Mouse (Mus musculus) adipocyte (in vitro differentiated cells): Measurements from ENCODE around the gene Scai.
"Not testable (repeated sequence)": the region's sequence is repeated elsewhere in the genome, so short reads cannot be mapped to it uniquely, and the experiment has no call there.

Experiments
- DNase-seq: peaks from one replicate; pipeline ENCODE4 v3.0.0-alpha.2; 2016; ENCODE audit warnings: low spot score

Gene Scai

DNA sequence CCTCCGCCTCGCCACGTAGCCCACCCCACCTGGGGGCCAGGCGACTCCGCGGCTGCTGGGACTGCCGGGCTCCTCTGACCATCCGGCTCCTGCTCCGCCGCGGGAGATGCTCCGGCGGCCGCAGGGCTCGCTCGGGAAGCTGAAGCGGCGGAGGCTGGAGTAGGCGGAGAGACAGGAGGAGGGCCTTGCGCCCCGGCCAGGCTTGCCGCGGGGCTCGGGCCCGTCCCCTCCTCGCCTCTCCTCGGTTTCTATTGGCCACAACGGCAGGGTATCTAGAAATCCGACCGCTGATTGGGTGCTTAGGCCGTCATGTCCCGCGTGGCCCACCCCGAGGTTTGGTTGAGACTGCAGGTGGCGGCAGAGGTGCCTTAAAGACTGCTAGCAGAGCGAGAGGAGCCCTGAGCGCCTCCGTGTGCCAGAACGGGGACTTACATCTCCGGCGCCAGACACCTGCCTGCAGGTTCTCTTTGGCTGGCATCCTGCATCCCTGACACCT lies at the start of gene Scai:
TSS of gene Scai (minus strand) at position 174 of the 496 bp plus-strand sequence.
- peak; percentile 99 for DNase-seq

DNA sequence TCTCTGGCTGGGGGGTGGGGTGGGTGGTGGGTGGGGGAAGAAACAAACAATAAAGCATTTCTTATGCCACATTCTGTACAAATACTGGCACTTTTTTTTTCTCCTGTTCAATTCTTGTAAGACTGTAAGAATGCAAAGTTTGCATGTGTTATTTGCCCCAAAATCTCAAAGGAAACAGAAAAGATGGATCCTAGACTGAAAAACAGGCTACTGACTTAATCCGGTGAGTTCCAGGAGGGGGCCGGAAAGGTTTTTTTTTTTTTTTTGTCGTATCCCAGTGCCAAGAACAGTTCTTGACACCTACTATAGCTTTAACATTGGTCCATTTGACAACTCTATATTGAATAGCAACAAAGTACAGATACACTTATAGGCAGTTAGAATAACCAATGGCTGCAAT lies 36.2 kb upstream of the Scai start:
- DNase-seq: no peak

DNA sequence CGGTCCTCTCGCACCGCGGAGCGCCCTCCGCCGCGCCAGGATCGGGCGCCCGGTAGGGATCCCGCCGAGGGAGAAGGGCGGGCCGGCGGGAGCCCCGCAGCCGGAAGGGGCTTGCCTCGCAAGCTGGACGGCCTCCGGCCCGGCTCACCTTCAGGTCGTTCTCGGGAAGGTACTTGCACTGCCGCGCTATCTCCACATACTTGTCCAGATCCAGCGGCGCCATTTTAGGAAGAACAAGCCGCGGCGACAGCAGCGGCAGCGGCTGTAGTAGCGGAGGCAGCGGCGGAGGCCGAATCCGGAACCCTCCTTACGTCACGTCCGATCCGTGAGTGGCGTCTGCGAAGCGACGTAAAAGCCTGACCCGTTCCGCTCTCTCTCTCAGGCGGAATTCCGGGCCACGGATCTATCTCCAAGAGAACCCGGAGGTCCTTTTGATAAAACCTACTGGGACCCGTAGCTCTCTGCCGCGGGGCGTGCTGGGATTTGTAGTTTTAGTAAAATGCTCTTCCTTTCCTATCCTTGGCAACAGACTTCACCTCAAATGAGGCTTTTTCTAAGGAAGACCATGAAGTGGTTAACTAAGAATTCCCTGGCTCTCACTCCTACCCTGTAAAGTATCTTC lies 35.6 kb upstream of the Scai start, which contains the start of gene Ppp6c:
TSS of gene Ppp6c (minus strand) at position 433 of the 622 bp plus-strand sequence.
- peak; percentile 99 for DNase-seq

DNA sequence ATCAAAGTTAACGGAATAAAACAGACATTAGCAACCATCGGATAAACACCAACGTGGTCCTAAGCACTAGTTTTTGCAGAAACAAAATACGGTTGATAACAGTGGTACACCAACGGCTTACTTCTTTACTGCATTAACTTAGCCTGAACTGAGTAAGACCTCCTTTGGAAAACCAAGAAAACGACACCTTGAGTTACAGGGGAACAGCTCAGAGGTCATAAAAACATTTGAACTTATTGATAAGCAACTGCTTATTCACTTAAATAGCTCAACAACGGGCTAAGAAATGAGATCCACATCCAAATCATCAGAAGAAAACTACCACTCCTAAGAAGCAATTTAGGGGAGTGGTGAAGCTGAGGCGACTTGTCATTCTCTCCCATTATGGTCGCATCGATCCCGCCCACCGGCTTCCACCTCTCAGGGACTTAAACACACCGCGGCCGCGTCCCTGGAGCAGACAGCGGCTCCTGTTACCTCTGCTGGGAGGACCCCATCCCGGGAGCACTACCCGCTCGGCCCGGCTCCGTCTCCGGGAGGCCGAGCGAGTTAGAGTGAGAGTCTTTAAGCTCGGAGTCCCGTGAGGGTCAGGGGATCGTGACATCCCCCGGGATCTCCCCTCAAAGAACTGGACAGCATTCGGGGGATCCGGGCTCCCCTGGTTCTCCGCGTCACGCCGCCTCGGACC lies 34.9 kb upstream of the Scai start:
- not testable (repeated sequence) for DNase-seq

DNA sequence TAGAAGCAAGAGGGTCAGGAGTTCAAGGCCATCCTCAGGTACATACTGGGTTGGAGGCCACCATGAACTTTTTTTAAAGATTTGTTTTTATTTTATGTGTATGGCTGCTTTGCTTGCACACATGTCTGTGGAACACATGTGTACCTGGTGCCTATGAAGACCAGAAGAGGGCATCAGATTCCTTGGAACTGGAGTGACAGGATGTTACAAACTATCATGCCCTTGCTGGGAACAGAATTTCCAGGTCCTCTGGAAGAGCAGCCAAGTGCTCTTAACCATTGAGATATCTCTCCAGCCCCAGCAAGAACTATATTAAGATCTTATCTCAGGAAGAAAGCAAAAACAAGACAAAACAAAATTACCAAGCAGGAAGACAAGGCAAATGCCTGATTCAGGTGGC lies 34.1 kb upstream of the Scai start:
- DNase-seq: no peak

DNA sequence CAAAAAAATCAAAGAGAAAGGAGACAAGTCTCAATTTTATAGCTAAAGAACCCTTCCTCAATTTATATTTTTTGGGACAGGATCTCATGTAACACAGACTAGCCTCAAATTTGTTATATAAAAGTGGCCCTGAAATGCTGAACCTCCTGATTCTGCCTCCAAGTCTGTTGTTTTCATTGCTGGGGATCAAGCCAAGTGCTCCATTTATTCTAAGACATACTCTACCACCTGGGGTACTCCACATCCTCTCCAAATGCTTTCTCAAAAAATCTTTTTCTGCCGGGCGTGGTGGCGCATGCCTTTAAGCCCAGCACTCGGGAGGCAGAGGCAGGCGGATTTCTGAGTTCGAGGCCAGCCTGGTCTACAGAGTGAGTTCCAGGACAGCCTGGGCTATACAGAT lies 29.5 kb upstream of the Scai start:
- DNase-seq: no peak

DNA sequence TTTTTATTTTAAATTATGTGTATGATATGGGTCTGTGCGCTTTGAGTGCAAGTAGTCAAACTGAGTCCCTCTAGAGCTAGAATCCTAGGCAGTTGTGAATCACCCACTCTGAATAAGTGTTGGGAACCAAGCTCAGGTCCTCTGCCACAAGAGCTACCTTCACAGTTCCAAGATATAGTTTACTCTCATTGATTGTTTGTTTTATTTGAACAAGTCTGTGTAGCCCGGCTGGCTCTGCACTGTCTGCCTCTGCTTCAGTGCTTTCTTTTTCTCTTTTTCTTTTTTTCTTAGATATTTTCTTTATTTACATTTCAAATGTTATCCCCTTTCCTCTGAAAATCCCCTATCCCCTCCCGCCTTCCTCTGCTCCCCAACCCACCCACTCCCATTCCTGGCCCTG lies 28.5 kb upstream of the Scai start:
- DNase-seq: no peak

DNA sequence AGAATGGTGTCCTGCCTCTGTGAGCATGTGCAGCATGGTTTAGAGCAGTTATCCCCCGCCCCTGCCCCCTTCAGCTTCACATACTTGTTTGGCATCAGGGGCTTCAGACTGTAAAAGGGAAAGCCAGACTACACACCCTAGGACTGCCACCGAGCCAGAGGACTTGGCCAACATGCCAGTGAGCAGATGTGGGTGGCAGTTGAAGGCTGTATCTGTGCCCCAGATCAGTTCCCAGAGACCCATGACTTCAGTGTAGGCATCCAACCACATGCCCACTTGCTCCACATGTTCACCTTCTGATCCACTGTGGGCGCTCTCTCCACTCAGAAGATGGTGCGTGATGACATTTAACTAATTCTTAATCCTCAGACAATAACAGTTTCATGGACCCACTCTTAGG lies 26.6 kb upstream of the Scai start:
- no peak for DNase-seq

DNA sequence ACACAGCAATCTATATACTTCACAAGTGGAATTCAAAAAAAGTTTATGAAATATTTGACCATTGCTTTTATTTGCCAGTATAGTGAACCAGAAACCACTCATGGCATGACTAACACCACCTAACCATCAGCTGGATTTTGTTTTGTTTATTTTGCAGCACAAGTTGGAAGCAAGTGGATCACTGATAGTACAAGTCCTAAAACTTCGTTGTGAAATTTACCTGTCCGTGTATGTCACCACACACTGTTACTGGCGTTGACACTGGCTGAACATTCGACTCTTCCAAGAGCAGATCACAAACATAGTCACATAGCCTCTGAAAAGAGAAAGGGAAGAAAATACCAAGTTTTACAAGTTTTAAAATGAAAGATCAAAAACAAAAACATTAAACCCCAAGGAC lies 20.2 kb upstream of the Scai start:
- no peak for DNase-seq

DNA sequence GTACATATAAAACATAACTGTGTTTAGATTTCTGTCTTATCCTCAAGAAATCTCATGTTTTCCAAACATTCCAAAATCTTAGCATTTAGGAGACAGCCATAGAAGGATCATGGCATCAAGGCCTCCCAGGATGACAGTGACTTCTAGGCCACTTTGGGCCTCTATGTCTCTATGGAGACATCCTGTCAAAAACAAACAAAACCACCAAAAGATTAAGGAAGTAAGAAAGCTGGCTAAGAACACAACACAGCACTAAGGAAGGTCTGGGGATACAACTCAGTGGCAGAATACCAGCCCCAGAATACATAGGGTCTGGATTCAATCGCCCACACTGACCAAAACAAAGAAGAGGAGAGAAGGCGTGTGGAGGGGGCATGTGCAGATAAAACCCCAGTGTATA lies 12.8 kb upstream of the Scai start:
- DNase-seq: no peak

DNA sequence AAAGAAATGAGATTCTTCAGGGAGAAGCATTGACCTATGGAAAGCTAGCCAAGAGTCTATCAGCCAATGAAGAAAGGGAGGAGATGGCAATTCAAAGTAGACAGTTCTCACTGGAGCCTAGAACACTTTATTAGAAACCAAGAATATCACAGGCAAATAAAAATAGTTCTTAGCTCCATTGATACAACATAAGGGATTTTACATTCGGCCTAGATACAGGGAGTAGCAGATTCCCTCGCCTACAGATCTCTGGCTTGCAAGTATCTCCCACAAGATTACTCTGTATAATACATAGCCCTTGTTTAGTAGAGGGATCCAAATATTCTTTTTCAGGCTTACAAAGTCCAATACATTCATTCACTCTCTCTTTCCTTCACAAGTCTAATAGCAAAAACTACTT lies 4.3 kb upstream of the Scai start:
- DNase-seq: no peak

DNA sequence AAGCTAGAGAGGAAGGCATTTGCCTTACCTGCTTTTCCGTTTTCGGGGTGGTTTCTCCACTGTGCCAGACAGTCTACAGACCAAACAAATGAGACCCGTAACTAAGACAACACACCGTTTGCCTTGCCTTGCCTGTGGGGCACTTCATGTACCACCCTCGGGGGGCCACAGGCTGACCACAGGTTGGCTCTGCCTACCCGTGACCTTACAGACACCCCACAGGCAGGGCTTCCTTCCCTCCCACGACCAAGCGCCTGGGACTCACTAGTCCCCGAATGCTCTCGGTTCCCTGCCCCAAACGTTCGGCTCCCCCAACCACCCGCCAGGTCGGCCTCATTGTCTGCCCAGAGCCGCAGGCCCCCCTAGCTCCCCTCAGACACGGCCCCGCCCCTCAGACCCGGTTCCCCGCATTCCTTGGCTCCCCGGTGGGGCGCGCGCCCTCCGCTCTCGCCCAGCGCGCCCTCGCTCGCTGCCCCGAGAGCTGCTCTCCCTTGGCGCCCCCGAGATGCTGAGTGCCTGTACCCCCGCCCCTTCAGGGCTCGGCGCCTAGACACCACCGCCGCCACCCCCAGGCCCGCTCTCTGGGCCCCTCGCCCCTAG lies 473 bp downstream of the Scai start:
- no peak for DNase-seq

DNA sequence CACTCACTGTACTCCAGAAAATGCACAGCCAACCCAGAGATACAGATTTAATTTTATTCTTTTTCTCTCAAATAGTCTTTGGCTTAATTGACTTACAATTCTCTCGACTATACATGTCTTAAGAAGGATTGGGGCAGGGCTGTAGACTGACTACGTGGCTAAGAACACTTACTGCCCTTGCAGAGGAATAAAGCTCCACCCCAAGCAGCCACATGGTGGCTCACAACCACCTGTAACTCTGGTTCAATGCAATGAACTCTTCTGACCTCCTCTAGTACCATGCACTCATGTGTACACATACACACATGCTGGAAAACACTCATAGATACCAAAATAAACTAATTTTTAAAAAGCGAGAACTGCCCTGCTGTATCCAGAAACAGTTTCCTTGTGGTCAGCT lies 4.6 kb downstream of the Scai start:
- no peak for DNase-seq

DNA sequence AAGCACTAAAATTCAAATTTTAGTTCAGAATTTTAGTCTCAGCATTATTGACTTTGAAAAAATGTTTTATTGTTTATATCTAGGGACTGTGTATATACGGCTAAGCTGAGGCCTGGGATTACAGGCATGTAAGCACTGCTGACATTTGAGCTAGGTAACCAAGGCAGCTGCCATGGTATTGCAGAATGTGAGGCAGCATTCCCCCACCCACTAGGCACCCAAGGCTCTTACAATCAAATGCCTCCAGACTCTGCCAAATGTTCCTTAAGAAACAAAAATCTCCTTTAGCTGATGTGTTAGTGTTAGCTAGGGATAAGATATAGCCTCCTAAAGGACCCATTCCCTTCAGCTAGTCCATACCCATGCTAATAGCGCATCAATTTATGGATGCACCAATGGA lies 6.9 kb downstream of the Scai start:
- DNase-seq: no peak

DNA sequence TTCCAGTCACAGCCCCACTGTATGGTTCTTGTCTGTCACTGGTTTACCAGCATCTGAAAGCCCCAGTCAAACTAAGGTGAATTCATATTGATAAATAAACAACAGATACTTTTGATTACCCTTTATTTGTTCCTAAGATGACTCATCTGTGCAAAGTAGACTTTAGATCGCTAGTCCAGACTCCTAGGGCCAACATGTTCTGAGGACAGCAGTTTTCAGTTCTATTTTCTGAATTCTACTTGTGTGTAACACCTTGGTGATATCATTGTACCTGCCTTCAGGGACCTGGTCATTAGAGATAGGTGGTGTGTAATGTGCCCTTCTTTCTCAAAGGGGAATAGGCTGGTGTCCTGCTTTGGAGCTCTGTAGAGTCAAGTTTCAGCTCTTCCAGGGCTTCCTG lies 29.5 kb downstream of the Scai start:
- DNase-seq: no peak

DNA sequence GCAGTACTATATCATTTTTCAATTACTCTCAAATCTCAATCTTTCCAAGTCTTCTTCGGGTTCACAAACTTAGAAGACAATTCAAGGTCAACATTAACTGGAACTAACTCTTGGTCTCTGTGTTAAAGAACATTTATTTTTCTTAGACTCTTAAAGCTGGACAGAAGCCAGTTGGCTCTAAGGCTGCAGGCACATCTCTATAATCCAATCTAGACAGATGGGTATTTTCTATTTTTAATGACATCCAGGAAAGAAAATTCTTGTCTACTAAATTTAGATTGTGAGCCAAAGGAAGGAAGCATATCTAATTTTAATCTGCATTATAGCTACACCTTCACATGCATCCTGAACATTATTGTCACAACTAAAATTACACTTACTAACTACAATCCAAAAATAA lies 32.6 kb downstream of the Scai start:
- peak; percentile 41 for DNase-seq

DNA sequence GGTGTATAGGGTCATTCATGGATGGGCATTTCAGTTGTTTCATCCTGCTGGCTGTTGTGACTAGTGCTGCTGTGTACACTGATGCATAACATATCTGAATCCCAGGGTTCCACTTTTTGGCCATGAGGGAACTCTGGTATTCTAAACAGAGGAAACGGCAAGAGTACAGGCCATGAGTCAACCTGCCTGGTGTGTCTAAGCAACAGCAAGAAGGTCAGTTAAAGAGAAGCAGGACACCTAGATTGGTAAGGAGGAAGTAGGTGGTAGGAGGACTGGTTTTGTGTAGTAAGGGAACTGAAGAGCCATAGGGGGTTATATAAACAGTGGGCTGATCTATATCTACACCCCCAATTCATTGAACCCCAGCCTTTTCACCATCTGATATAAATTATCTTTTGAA lies 33.7 kb downstream of the Scai start:
- no peak for DNase-seq

DNA sequence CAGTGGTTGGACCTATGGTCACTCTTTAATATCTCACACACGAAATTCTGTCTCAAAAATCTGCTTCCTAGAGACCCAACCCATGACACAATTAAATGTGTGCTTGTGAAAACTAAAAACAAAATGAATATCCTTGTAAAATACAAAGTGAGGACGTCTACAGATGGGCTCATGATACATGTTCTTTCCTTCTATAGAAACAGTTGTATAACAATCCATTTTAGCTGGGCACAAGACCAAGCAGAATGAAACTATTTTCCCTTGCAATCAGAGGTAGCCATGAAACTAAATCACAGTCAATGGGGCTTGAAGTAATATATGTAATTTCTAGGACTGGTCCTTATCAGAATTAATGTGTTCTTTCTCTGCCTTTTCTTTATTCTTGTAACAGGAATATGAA lies 39.6 kb downstream of the Scai start:
- DNase-seq: no peak

DNA sequence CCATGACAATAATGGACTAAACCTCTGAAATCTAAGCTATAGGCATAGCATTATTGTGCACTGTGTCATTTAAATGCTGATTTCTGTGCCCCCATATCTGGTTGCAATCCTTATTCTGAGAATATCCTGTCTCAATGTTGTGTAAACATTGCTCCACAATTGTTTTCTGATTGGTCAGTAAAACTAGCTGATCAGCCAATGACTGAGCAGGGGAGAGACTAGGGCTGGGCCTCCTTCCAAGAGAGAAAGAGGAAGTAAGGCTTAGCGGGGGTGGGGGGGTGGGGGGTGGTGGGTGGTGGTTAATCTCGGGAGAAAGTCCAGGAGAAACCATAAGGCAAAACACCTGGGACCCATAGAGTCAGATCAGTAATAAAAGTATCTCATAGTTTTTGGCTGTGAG lies 42.5 kb downstream of the Scai start:
- DNase-seq: no peak

DNA sequence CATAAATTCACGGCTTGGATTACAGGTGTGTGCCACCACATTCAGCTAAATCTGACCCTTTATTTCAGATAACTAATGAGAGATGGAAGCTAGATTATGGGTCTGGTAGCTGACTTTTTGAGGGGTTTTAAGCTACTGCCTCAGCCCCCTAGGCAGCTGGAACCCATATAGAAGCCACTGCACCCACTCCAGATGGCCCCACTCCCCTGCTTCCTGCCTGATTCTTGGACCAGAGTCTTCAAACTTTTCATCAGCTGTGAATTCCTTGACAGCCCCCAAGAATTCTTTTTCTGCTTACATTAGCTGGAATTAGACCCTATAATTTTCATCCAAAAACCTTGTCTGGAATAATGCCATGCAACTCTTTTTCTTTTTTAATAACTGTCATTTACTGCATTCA lies 44.1 kb downstream of the Scai start:
- no peak for DNase-seq

DNA sequence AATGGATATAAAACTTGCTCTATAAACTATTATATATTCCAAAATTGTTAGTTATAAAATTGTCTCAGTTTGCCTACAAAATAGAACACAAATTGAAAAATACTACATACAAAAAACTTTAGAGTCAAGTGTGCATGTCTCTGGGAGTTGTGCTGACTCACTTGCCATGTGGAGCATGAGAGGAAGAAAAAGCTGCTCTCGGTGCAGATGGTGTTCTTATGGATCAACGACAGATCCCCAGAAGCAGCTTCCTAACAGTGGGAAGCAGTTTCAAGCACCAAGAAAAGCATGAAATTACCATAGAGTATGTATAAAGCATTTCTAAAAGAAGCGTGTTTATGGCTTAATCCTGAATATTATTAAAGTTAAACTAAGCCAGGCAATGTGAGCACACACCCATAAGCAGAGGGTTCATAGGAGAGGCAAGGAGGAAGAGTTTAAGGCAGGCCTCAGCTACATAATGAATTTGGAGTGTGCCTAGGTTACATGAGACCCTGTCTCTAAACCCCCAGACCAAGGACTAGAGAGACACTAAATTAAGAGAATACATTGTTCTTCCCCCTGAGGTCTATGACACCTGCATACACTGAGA lies 48.1 kb downstream of the Scai start:
- no peak for DNase-seq

DNA sequence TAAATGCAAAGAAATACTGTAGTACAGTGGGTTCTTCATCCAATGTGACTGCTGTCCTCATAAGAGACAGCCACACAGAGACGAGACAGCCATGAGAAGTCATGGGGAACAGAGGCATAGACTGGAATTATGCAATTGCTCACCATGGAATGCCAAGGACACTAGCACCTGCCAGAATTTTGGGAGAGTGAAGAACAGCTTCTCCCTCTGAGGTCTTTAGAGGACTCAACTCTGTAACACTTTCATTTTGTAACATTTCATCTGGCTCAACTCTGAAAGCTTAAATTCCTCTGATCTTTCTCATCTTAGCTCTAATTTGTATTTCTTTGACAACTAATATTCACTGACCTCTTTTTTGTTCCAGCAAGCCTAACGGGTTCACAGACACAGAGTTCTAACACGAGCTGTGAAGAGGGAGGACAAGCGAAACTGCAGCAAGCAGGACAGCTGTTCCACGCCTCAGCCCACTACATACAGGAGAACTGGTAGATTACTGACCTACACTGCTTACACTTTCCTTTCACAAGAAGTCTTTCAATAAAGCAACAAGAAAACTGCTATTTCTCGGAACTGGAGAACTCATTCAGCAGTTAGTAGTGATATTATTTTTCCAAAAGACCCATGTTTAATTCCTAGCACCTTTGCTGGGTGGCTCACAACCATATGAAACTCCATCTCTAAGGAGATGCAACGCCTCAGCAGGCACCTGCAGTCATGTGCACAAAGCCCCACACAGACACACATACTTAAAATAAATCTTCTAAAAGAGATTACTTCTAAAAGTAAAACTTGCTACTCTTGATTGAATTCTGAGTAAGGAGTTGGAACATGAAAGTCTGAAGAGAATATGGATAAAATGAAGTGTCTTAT lies 49.7 kb downstream of the Scai start:
- peak; percentile 59 for DNase-seq
